Mouse (Mus musculus) neural tube, embryonic 15.5 days (tissue): ENCODE measurements at regions not wholly inside any gene's neighbourhood (a gene's known extent, or its start where the extent isn't known, plus 50 kb on each side); places are given as distances from the start of the nearest gene placed in this dataset.

Experiments
- ATAC-seq: fragments of 200-750 bp; cut with Nextera tagmentation; 2 replicates; pipeline ENCODE4 v1.8.0; 2017; ENCODE audit warnings: mild to moderate bottlenecking, moderate TSS enrichment, moderate library complexity; ENCODE audit not compliant: low FRiP score
- H3K27ac ChIP-seq: fragments of 300-500 bp; sonication (generic); replicated peaks from 2 replicates; pipeline ENCODE4 v1.5.1; 2015; ENCODE audit warnings: mild to moderate bottlenecking, inconsistent platforms
- H3K27me3 ChIP-seq: fragments of 300-500 bp; sonication (generic); replicated peaks from 2 replicates; pipeline ENCODE4 v1.6.1; 2015; ENCODE audit warnings: inconsistent platforms
- H3K36me3 ChIP-seq: fragments of 300-500 bp; sonication (generic); 2 replicates; pipeline ENCODE4 v1.6.1; 2015; ENCODE audit warnings: inconsistent platforms
- H3K4me1 ChIP-seq: fragments of 300-500 bp; sonication (generic); 2 replicates; pipeline ENCODE4 v1.6.1; 2015; ENCODE audit warnings: inconsistent platforms
- H3K4me2 ChIP-seq: fragments of 300-500 bp; sonication (generic); 2 replicates; pipeline ENCODE4 v1.6.1; 2015; ENCODE audit warnings: inconsistent platforms, mild to moderate bottlenecking, moderate library complexity
- H3K4me3 ChIP-seq: fragments of 300-500 bp; sonication (generic); replicated peaks from 2 replicates; pipeline ENCODE4 v1.5.1; 2015; ENCODE audit warnings: mild to moderate bottlenecking, inconsistent platforms
- H3K9ac ChIP-seq: fragments of 300-500 bp; sonication (generic); replicated peaks from 2 replicates; pipeline ENCODE4 v1.6.1; 2015; ENCODE audit warnings: mild to moderate bottlenecking, inconsistent platforms
- H3K9me3 ChIP-seq: fragments of 300-500 bp; sonication (generic); replicated peaks from 2 replicates; pipeline ENCODE4 v1.6.1; 2016; ENCODE audit warnings: inconsistent platforms
- WGBS: fragments of 180-500 bp; shearing (Covaris S2); methylation state at CpG from one replicate; pipeline ENCODE4 v1.1.7; 2015; ENCODE audit warnings: mixed read lengths; 5-methylcytosine and 5-hydroxymethylcytosine counted together

DNA sequence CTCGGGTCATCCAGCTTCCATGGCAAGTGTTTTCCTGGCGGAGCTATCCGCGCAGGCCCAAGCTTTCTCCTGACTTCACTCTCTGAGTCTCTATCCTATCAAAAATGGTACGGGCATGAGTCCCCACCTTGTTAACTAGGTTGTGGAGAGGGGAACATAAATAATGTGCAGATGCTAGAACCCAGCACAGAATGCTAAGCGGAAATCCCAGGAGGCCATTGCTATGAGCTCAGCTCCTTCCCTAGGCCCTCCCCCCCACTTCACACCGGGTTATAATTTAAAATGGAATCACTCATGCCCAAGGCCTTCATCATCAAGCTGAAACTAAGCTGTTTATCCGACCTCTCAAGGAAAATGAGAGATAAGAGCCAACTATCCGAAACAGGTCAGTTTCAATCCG lies 60.4 kb upstream of the Cd83 start:
- Histone ChIP-seq H3K4me2 (no peak overlapping the region), H3K9ac (no peak overlapping the region), H3K36me3 (no peaks in the 10 kb centered on the region), H3K27me3 (no peaks in the 10 kb centered on the region), H3K4me3 (no peak overlapping the region), H3K4me1 (0 out of 2 replicates have a peak, but pooled peaks cover 3% of the 10 kb centered on the region), H3K9me3 (no peaks in the 10 kb centered on the region), H3K27ac (no peak overlapping the region)
- 78% methylated on average over 10 of the region's 10 CpGs for WGBS
- no peak for ATAC-seq

- Histone ChIP-seq H3K9ac (no peak overlapping the region), H3K27ac (no peak overlapping the region), H3K27me3 (no peaks in the 10 kb centered on the region), H3K4me3 (no peak overlapping the region), H3K36me3 (no peaks in the 10 kb centered on the region), H3K4me2 (no peak overlapping the region), H3K9me3 (no peaks in the 10 kb centered on the region), H3K4me1 (0 out of 2 replicates have a peak, but pooled peaks cover 3% of the 10 kb centered on the region)
- ATAC-seq: 0 out of 2 replicates have a peak, but pooled peaks have one; percentile 28
- WGBS: 29% methylated on average over 7 of the region's 7 CpGs
Measured at GRCm38 (mm10) chr13:43725698-43726097, 58.9 kb upstream of the Cd83 start.

DNA sequence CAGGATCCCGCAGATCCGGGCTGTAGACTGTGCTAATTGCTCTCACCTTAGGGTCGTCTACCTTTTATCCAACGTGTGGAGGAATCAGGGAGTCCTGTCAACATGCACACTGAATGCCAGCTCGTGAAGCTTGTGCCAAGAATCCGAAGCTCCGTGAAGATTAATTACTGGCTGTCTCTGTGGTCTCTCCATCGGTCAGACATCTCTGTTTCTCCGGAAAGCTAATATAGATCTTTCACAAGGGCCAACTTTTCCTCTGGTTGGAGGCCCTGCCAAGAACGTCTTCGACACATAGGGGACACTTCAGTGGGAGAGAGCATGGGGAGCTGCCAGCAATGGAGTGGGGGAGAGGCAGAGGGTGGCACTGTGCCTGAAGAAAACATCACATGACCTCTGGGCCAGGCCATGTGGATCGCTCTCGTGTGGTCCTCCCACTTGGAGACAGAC lies 57.7 kb upstream of the Cd83 start:
- H3K9ac ChIP-seq: no peak overlapping the region
- 67% methylated on average over 13 of the region's 13 CpGs for WGBS
- H3K9me3 ChIP-seq: no peaks in the 10 kb centered on the region
- H3K4me1 ChIP-seq: 0 out of 2 replicates have a peak, but pooled peaks cover 3% of the 10 kb centered on the region
- no peak overlapping the region for H3K4me3 ChIP-seq
- H3K4me2 ChIP-seq: no peak overlapping the region
- no peak for ATAC-seq
- no peaks in the 10 kb centered on the region for H3K27me3 ChIP-seq
- H3K27ac ChIP-seq: no peak overlapping the region
- no peaks in the 10 kb centered on the region for H3K36me3 ChIP-seq

- Histone ChIP-seq H3K4me2 (no peak overlapping the region), H3K36me3 (no peaks in the 10 kb centered on the region), H3K27me3 (no peaks in the 10 kb centered on the region), H3K4me1 (0 out of 2 replicates have a peak, but pooled peaks cover 6% of the 10 kb centered on the region), H3K9ac (no peak overlapping the region), H3K9me3 (no peaks in the 10 kb centered on the region), H3K27ac (no peak overlapping the region), H3K4me3 (no peak overlapping the region)
- no peak for ATAC-seq
- 83% methylated on average over 11 of the region's 11 CpGs for WGBS
Measured at GRCm38 (mm10) chr13:43729617-43730016, 55.0 kb upstream of the Cd83 start.

GRCm38 (mm10) chr13:43733061-43733460 lies 51.5 kb upstream of the Cd83 start:
- no peak overlapping the region for H3K4me2 ChIP-seq
- no peaks in the 10 kb centered on the region for H3K27me3 ChIP-seq
- H3K36me3 ChIP-seq: no peaks in the 10 kb centered on the region
- WGBS: 40% methylated on average over 10 of the region's 10 CpGs
- no peak overlapping the region for H3K4me3 ChIP-seq
- H3K4me1 ChIP-seq: 0 out of 2 replicates have a peak, but pooled peaks cover 4% of the 10 kb centered on the region
- ATAC-seq: no peak
- no peaks in the 10 kb centered on the region for H3K9me3 ChIP-seq
- H3K27ac ChIP-seq: no peak overlapping the region
- no peak overlapping the region for H3K9ac ChIP-seq

GRCm38 (mm10) chr13:43734641-43735040 lies 49.9 kb upstream of the Cd83 start:
- Histone ChIP-seq H3K36me3 (no peaks in the 10 kb centered on the region), H3K9ac (no peak overlapping the region), H3K4me3 (no peak overlapping the region), H3K27ac (no peak overlapping the region), H3K9me3 (no peaks in the 10 kb centered on the region), H3K4me1 (peaks cover 6% of the 10 kb centered on the region; the same call in 1 of the 2 replicates), H3K4me2 (0 out of 2 replicates have a peak overlapping the region, but pooled peaks have one; percentile 4), H3K27me3 (no peaks in the 10 kb centered on the region)
- WGBS: 44% methylated on average over 14 of the region's 14 CpGs
- ATAC-seq: no peak
